Mouse (Mus musculus) neural tube, embryonic 11.5 days (tissue): ENCODE data around the gene Samd4. TPM values are rescaled to one million over a fixed set of nuclear protein-coding genes. Genes with fewer than 3 reads are reported as not detected.
A peak's percentile ranks its signal among the peaks of the same experiment; 100 is the strongest.

Experiments used
- ATAC-seq: fragments of 200-750 bp; cut with Nextera tagmentation; 2 replicates; pipeline ENCODE4 v1.8.0; 2017; ENCODE audit warnings: moderate number of reproducible peaks, mild to moderate bottlenecking, moderate TSS enrichment, moderate library complexity; ENCODE audit not compliant: insufficient read depth, low FRiP score, low TSS enrichment
- DNase-seq: peaks from one replicate; pipeline ENCODE4 v3.0.0-alpha.2; 2015; ENCODE audit warnings: low spot score
- H3K27ac ChIP-seq: fragments of 300-500 bp; sonication (generic); 2 replicates; pipeline ENCODE4 v1.5.1; 2014; ENCODE audit warnings: low read depth, mild to moderate bottlenecking, low read length
- H3K27me3 ChIP-seq: fragments of 300-500 bp; sonication (generic); 2 replicates; pipeline ENCODE4 v1.6.1; 2014; ENCODE audit warnings: mild to moderate bottlenecking, low read length, mixed read lengths; ENCODE audit not compliant: control insufficient read depth, insufficient read depth
- H3K36me3 ChIP-seq: fragments of 300-500 bp; sonication (generic); 2 replicates; pipeline ENCODE4 v1.6.1; 2014; ENCODE audit warnings: mild to moderate bottlenecking, low read length, moderate library complexity, mixed read lengths; ENCODE audit not compliant: control insufficient read depth, insufficient read depth
- H3K4me1 ChIP-seq: fragments of 300-500 bp; sonication (generic); 2 replicates; pipeline ENCODE4 v1.6.1; 2014; ENCODE audit warnings: low read length, mixed read lengths; ENCODE audit not compliant: control insufficient read depth, insufficient read depth
- H3K4me2 ChIP-seq: fragments of 300-500 bp; sonication (generic); 2 replicates; pipeline ENCODE4 v1.6.1; 2014; ENCODE audit warnings: low read depth, mild to moderate bottlenecking, moderate library complexity
- H3K4me3 ChIP-seq: fragments of 300-500 bp; sonication (generic); 2 replicates; pipeline ENCODE4 v1.5.1; 2014; ENCODE audit warnings: low read depth, low read length
- H3K9ac ChIP-seq: fragments of 300-500 bp; sonication (generic); 2 replicates; pipeline ENCODE4 v1.6.1; 2014; ENCODE audit warnings: mild to moderate bottlenecking, low read length
- H3K9me3 ChIP-seq: fragments of 300-500 bp; sonication (generic); 2 replicates; pipeline ENCODE4 v1.6.1; 2016; ENCODE audit warnings: low read length; ENCODE audit not compliant: control insufficient read depth
- whole genome bisulfite sequencing: fragments of 180-500 bp; shearing (Covaris S2); extraction: QIAGEN DNeasy Blood & Tissue Kit; methylation state at CpG from one replicate; pipeline ENCODE4 v1.1.7; 2014; 5-methylcytosine and 5-hydroxymethylcytosine counted together
- polyA plus RNA-seq: library from polyadenylated mRNA; unstranded; fragments of >200 nt; fragmentation: Nextera tagmentation; extraction: Ambion mirVana; gene quantifications from 2 replicates; pipeline ENCODE4 v1.2.1, GENCODE M21; 2014

The Samd4 gene
- polyA plus RNA-seq, 1 experiment from 2014 or later = 2.5 TPM

DNA sequence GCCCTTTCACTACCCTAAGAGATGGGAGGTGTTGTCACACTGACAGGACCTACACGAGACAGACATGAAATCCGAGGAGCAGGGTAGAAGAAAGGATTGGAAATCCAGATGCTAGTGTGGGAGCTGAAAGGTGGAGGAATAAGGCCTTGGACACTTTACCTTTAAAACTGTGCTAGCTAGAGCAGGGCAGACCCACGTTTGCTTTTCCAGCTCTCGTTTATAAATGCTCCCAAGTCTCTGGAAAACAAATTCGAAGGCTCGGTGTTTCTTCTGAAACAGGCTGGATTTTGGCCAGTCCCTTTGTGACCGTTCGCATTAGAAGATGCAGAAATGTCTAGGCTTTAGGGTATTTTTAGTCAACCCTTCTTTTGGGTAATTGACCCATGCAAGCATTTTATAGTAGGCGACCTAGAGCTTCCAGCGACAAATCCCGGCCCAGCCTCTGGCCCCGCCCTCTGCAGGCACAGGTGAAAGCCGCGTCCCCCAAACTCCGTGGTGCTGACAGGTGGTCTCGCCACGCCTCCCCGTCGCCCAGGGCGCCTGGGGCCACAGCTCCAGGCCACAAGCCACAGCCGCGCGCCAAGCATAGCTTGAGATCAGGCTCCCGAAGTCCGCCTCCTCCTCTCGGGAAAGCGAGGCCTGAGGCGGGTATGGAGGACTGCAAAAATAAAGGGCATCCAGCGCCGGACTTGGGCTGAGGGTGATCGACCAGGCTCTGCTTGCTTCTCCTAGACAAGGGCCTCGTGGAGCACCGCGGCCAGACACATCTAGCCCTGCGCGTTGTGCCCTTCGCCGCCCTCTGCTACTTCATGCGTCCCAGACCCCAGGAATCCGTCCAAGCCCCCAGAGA, 848 bp upstream of the Samd4 start:
- Histone ChIP-seq H3K4me2 (peak overlapping the region; percentile 96), H3K27me3 (peaks cover 2% of the 10 kb centered on the region; the same call in 1 of the 2 replicates), H3K9ac (peak overlapping the region; percentile 65), H3K4me1 (peaks cover 12% of the 10 kb centered on the region), H3K27ac (no peak overlapping the region), H3K36me3 (no peaks in the 10 kb centered on the region), H3K9me3 (no peaks in the 10 kb centered on the region), H3K4me3 (peak overlapping the region; percentile 62)
- WGBS = 3% methylated on average over 40 of the region's 40 CpGs
- ATAC-seq (no peak), DNase-seq (peak; percentile 47)

DNA sequence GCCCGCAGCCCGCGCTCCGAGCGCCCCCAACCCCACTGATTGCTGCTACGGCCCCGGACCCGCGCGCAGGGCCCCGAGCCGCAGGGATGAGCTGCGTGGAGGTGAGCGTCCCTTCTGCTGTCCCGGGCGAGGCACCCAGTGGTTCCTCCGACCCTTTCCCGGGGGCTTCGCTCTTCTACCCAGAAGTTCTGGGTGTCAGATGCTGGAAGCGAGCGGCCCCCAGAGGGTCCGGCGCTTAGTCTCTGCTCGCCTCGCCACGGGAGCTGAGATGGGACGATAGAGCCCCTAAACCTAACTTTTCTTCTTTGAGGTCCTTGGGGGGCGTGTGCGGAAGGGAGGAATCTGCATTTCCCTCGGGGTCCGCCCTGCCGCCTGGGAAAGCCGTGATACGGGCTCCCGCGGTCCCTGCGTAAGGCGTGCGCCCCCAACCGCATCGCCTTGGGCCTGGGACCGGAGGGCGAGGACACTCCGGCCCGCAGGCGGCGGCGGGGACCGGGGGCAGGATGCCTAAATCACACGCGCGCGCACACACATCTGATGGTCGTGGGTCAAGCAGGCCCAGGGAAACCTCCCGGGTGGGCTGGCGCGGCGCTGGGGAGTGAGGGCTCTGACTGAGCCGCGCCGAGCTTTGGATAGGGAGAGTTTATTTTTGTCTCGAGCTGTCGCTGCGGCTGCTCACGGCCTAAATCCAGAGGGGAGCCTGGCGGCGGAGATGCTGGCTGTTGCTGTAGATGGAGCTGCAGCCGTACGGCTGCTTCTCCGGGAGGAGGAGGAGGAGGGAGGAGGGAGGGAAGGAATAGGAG, 615 bp downstream of the Samd4 start:
- H3K9me3 ChIP-seq = no peaks in the 10 kb centered on the region
- H3K27ac ChIP-seq = peak overlapping the region; percentile 72
- H3K4me2 ChIP-seq = peak overlapping the region; percentile 96
- peak; percentile 18 for ATAC-seq
- H3K27me3 ChIP-seq = peaks cover 2% of the 10 kb centered on the region; the same call in 1 of the 2 replicates
- 0% methylated on average over 64 of the region's 70 CpGs for WGBS
- peak; percentile 73 for DNase-seq
- peak overlapping the region; percentile 62 for H3K4me3 ChIP-seq
- H3K4me1 ChIP-seq = peaks cover 12% of the 10 kb centered on the region
- no peaks in the 10 kb centered on the region for H3K36me3 ChIP-seq
- peak overlapping the region; percentile 65 for H3K9ac ChIP-seq

DNA sequence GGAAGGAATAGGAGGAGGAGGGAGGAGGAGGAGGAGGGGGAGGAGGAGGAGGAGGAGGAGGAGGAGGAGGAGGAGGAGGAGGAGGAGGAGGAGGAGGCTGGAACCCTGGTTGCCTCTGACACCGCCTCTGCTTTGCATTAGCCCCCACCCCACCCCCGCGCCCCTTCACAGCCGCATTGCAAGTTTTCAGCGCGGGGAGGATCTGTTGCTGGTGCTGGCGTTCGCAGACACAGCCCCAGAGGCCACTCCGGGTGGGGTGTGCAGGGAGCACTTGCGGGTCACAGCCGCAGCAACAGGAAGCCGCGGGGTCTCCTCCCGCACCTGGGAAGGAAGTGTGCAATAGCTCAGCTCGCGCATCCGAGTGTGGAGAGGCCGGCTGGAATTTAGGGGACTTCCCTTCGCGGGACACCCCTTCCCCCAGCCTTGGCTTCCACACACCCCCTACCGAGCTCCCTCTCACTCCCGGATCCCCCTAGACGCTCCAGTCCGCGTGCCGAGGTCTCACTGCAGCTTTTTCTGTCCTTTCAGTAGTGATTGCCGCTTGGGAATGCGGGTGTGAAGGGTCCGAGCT, 1.3 kb downstream of the Samd4 start:
- WGBS = 0% methylated on average over 28 of the region's 29 CpGs
- peak; percentile 66 for DNase-seq
- peak overlapping the region; percentile 62 for H3K4me3 ChIP-seq
- H3K4me1 ChIP-seq = peaks cover 12% of the 10 kb centered on the region
- ATAC-seq = no peak
- peak overlapping the region; percentile 68; the same call in 1 of the 2 replicates for H3K27ac ChIP-seq
- H3K4me2 ChIP-seq = peak overlapping the region; percentile 96
- H3K36me3 ChIP-seq = no peaks in the 10 kb centered on the region
- peaks cover 2% of the 10 kb centered on the region; the same call in 1 of the 2 replicates for H3K27me3 ChIP-seq
- no peaks in the 10 kb centered on the region for H3K9me3 ChIP-seq
- H3K9ac ChIP-seq = peak overlapping the region; percentile 69

DNA sequence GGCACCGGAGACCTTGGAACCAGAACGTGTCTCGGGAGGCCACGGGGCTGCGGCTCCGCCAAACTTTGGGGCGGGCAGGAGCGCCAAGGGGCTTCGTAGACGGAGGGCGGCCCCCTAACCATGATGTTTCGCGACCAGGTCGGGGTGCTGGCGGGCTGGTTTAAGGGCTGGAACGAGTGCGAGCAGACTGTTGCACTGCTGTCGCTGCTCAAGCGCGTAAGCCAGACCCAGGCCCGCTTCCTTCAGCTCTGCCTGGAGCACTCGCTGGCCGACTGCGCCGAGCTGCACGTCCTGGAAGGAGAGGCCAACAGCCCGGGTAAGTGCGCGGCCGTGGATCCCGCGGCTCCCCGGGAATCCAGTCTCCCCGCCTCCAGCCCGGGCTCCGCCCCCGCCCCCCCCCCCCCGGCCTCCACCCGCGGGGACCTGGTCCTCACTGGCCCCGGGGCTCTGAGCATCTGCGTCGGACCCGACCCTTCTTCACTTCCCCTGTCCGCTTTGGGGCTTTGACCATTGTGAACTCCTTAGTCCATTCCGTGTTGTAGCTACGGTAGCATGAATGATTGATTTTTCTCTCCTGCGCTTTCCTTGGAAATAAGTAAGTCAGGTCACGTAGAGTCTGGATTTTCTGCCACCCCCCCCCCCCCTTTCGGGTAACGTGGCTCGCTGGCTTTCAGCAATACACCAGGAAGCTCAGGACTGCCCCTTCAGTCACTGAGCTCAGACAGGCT, 2.2 kb downstream of the Samd4 start:
- Histone ChIP-seq H3K4me2 (peak overlapping the region; percentile 96), H3K9me3 (no peaks in the 10 kb centered on the region), H3K4me3 (peak overlapping the region; percentile 62), H3K9ac (peak overlapping the region; percentile 69), H3K27me3 (peaks cover 2% of the 10 kb centered on the region; the same call in 1 of the 2 replicates), H3K36me3 (no peaks in the 10 kb centered on the region), H3K4me1 (peaks cover 12% of the 10 kb centered on the region), H3K27ac (peak overlapping the region; percentile 68)
- DNase-seq (peak; percentile 78), ATAC-seq (peak; percentile 67)
- WGBS = under 1% methylated on average over 32 of the region's 52 CpGs

DNA sequence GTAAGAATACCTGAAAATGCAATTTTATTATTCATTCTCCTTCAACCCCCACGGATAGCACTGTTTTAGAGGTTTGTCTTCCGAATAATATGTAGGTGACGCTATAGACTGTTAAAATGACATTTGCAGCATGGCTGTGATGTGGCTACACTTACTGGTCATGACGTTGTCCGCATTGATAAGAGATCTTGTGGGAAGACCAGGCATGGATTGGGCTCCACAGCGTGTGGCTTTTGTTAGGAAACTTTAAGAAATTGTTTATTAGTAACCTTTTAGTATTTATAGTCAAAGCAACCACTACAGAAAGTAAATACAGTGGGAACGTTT, 2.7 kb downstream of the Samd4 start:
- WGBS = 2% methylated on average over 7 of the region's 7 CpGs

DNA sequence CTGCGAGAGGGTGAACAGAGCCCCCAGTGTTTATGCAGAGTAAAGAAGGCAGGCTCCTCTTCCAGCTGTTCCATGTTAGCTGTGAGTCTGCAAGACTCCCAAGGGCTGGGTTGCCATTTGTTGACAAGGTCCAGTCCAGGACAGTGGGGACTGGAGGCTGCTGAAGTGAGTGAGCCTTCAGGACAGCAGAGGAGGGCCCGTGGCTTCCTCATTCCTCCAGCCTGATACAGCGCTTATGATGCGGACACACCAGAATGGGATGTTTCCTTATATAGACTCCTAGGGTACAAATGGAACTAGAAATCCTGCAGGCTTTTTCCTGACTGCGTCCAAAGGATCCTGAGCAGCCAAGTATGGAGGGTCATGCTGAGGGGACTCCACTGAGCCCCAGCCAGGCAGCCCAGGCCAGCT, 3.2 kb downstream of the Samd4 start:
- DNase-seq = peak; percentile 34
- Histone ChIP-seq H3K4me2 (peak overlapping the region; percentile 96), H3K4me1 (peaks cover 12% of the 10 kb centered on the region), H3K4me3 (peak overlapping the region; percentile 62; the same call in 1 of the 2 replicates), H3K9me3 (no peaks in the 10 kb centered on the region), H3K9ac (0 out of 2 replicates have a peak overlapping the region, but pooled peaks have one; percentile 15), H3K27me3 (peaks cover 2% of the 10 kb centered on the region; the same call in 1 of the 2 replicates), H3K27ac (no peak overlapping the region), H3K36me3 (no peaks in the 10 kb centered on the region)
- 34% methylated on average over 5 of the region's 5 CpGs for WGBS
- no peak for ATAC-seq

More for the DNA sequence above, 2.7 kb downstream of the Samd4 start:
- H3K9ac ChIP-seq = peak overlapping the region; percentile 69
- ATAC-seq (peak; percentile 28), DNase-seq (no peak)
- H3K27ac ChIP-seq = no peak overlapping the region
- H3K27me3 ChIP-seq = peaks cover 2% of the 10 kb centered on the region; the same call in 1 of the 2 replicates
- peak overlapping the region; percentile 96 for H3K4me2 ChIP-seq
- H3K4me1 ChIP-seq = peaks cover 12% of the 10 kb centered on the region
- H3K36me3 ChIP-seq = no peaks in the 10 kb centered on the region
- H3K9me3 ChIP-seq = no peaks in the 10 kb centered on the region
- H3K4me3 ChIP-seq = peak overlapping the region; percentile 62

DNA sequence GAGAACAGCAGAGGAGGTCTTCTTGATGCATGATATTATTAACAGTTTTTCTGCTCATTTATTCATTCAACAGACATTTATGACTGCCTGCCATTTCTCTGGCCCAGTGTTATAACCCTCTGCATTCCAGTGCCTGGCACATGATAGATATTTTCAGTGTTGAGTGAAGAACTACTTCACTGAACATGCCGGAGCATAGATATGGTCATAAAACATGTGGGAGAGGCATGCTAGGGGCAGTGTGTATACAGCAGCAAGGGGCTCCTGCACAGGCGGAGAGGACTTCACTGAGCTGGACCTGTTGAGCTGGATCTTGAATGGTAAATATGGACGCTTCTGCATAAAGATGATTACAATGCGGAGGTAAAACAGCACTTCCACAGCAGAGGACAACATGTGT, 6.4 kb downstream of the Samd4 start:
- 90% methylated on average over 4 of the region's 4 CpGs for WGBS
- Histone ChIP-seq H3K4me3 (no peak overlapping the region), H3K9me3 (no peaks in the 10 kb centered on the region), H3K27ac (no peak overlapping the region), H3K4me1 (peaks cover 10% of the 10 kb centered on the region), H3K36me3 (no peaks in the 10 kb centered on the region), H3K4me2 (no peak overlapping the region), H3K9ac (no peak overlapping the region), H3K27me3 (no peaks in the 10 kb centered on the region)
- ATAC-seq = no peak
- no peak for DNase-seq

DNA sequence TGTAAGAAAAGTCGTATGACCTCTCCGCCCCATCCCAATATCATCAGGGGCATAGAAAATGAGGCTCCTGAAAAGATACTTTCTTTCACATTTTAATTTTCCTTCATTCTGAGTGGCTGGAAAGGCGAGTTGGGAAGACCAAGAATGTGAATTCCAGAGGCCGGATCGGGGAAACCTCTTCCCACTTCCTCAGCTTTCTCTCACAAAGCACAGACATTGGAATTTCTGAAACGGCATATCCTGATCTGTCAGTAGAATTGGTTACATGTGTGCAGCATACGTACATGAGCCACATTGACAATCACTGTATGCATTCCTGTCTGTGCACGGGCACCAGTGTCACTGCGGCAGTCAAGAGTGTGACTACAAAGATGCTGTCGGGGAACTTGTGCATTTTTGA, 11.3 kb downstream of the Samd4 start:
- DNase-seq = no peak
- Histone ChIP-seq H3K27ac (no peak overlapping the region), H3K9ac (no peak overlapping the region), H3K4me3 (no peak overlapping the region), H3K36me3 (no peaks in the 10 kb centered on the region), H3K4me1 (no peaks in the 10 kb centered on the region), H3K4me2 (no peak overlapping the region), H3K9me3 (no peaks in the 10 kb centered on the region), H3K27me3 (no peaks in the 10 kb centered on the region)
- 90% methylated on average over 10 of the region's 10 CpGs for WGBS
- ATAC-seq = no peak
